Mouse (Mus musculus): ENCODE measurements around the gene Myo3b. TPM values are rescaled to one million over a fixed set of nuclear protein-coding genes. Genes with fewer than 3 reads are reported as not detected.

Myo3b gene
- total RNA-seq, 2 experiments from 2014 or later: not detected

GRCm38 (mm10) chr2:70369421-70369820 is 330.5 kb downstream of the Myo3b start:
- DNase-seq: no peak

- no peak for DNase-seq
Measured at GRCm38 (mm10) chr2:70379341-70379740, 340.4 kb downstream of the Myo3b start.

GRCm38 (mm10) chr2:70379939-70380338 is 341.0 kb downstream of the Myo3b start:
- no peak for DNase-seq

- DNase-seq: peak; percentile 10
Measured at GRCm38 (mm10) chr2:70388645-70389044, 349.7 kb downstream of the Myo3b start.

GRCm38 (mm10) chr2:70389162-70389561 is 350.2 kb downstream of the Myo3b start:
- DNase-seq: no peak

GRCm38 (mm10) chr2:70397734-70398276 is 358.9 kb downstream of the Myo3b start:
- no peak for DNase-seq

- peak; percentile 16 for DNase-seq
Measured at GRCm38 (mm10) chr2:70399441-70400115, 360.7 kb downstream of the Myo3b start.

- no peak for DNase-seq
Measured at GRCm38 (mm10) chr2:70400321-70400720, 361.4 kb downstream of the Myo3b start.

GRCm38 (mm10) chr2:70404301-70404700 is 365.4 kb downstream of the Myo3b start:
- no peak for DNase-seq

- DNase-seq: no peak
Measured at GRCm38 (mm10) chr2:70406846-70407245, 367.9 kb downstream of the Myo3b start.

GRCm38 (mm10) chr2:70407729-70408128 is 368.8 kb downstream of the Myo3b start:
- no peak for DNase-seq

- DNase-seq: no peak
Measured at GRCm38 (mm10) chr2:70410298-70410885, 371.5 kb downstream of the Myo3b start.

GRCm38 (mm10) chr2:70412315-70412714 is 373.4 kb downstream of the Myo3b start:
- DNase-seq: no peak

GRCm38 (mm10) chr2:70414386-70414785 is 375.5 kb downstream of the Myo3b start:
- DNase-seq: no peak

GRCm38 (mm10) chr2:70415521-70415920 is 376.6 kb downstream of the Myo3b start:
- DNase-seq: no peak

GRCm38 (mm10) chr2:70419336-70419735 is 380.4 kb downstream of the Myo3b start:
- DNase-seq: no peak

- no peak for DNase-seq
Measured at GRCm38 (mm10) chr2:70421144-70421874, 382.4 kb downstream of the Myo3b start.

- DNase-seq: no peak
Measured at GRCm38 (mm10) chr2:70425611-70426010, 386.7 kb downstream of the Myo3b start.

- DNase-seq: no peak
Measured at GRCm38 (mm10) chr2:70443035-70443434, 404.1 kb downstream of the Myo3b start.

GRCm38 (mm10) chr2:70444141-70444540 is 405.2 kb downstream of the Myo3b start:
- no peak for DNase-seq

- DNase-seq: no peak
Measured at GRCm38 (mm10) chr2:70456205-70456604, 417.3 kb downstream of the Myo3b start.

- no peak for DNase-seq
Measured at GRCm38 (mm10) chr2:70463606-70464005, 424.7 kb downstream of the Myo3b start.

GRCm38 (mm10) chr2:70471136-70471535 is 432.2 kb downstream of the Myo3b start:
- no peak for DNase-seq

Data from gastrocnemius, postnatal 25 days (tissue).